Mouse (Mus musculus): Measurements from ENCODE around the gene Gramd4. TPM values are rescaled to one million over a fixed set of nuclear protein-coding genes. Genes with fewer than 3 reads are reported as not detected.

Gramd4 gene
- polyA plus RNA-seq, 1 experiment from 2014 or later: 9.7 TPM

GRCm38 (mm10) chr15:86185689-86186569, 128.4 kb downstream of the Gramd4 start, which contains the start of gene Cerk:
Gene Cerk (minus strand): TSS chr15:86186141.
- Histone ChIP-seq H3K9ac (ENCODE audit: low read depth, low read length) (peak within 1 kb of the TSS; percentile 95), H3K36me3 (ENCODE audit: control insufficient read depth, insufficient read depth, low read length) (no peaks in the 10 kb centered on the region), H3K27ac (ENCODE audit: low read depth, low read length) (peak within 1 kb of the TSS; percentile 63; the same call in 1 of the 2 replicates), H3K9me3 (ENCODE audit: control insufficient read depth, low read length) (no peaks in the 10 kb centered on the region), H3K4me2 (replicated peaks; ENCODE audit: low read depth, low read length) (peak within 1 kb of the TSS; percentile 94), H3K4me1 (ENCODE audit: control insufficient read depth, insufficient read depth, low read length) (peaks cover 27% of the 10 kb centered on the region), H3K4me3 (ENCODE audit: low read length) (peak within 1 kb of the TSS; percentile 81), H3K27me3 (ENCODE audit: control insufficient read depth, insufficient read depth, low read length) (no peaks in the 10 kb centered on the region)
- 3% methylated on average over 37 of the region's 43 CpGs for WGBS
- peak; percentile 50 for ATAC-seq (ENCODE audit: low FRiP score, low TSS enrichment)

DNA sequence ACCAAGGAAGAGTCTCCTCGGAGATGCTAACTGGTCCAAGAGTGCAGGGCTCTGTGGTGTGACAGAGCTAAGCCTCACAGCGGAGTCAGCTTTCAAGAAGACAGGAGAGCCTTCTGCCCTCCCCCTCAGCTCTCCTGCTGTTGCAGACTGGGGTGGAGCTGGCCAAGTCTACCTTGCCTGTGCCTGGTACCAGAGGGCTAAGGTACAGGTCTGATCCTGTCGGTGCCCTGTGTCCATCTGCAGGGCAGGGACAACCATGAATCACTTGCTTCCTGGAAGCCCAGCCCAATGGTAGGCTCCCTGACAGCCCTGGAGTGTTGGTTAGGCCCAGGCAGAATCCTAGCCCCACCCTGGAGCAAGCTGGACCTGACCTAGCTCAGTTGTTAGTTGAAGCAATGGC, 129.2 kb downstream of the Gramd4 start:
- ATAC-seq (ENCODE audit: low FRiP score, low TSS enrichment): no peak
- 45% methylated on average over 3 of the region's 3 CpGs for WGBS
- H3K27ac ChIP-seq (ENCODE audit: low read depth, low read length): no peak overlapping the region
- H3K27me3 ChIP-seq (ENCODE audit: control insufficient read depth, insufficient read depth, low read length): no peaks in the 10 kb centered on the region
- H3K9ac ChIP-seq (ENCODE audit: low read depth, low read length): no peak overlapping the region
- H3K9me3 ChIP-seq (ENCODE audit: control insufficient read depth, low read length): no peaks in the 10 kb centered on the region
- H3K4me3 ChIP-seq (ENCODE audit: low read length): no peak overlapping the region
- no peaks in the 10 kb centered on the region for H3K36me3 ChIP-seq (ENCODE audit: control insufficient read depth, insufficient read depth, low read length)
- H3K4me1 ChIP-seq (ENCODE audit: control insufficient read depth, insufficient read depth, low read length): peaks cover 25% of the 10 kb centered on the region
- H3K4me2 ChIP-seq (replicated peaks; ENCODE audit: low read depth, low read length): no peak overlapping the region

Other genes starting within 250 kb of the Gramd4 start
- gene Cdpf1, start 246.0 kb upstream of the Gramd4 start, polyA plus RNA-seq (2014; fragmentation: Nextera tagmentation; extraction: Ambion mirVana): 25.5 and 33.1 TPM in 2 replicates
- gene Pkdrej, start 236.0 kb upstream of the Gramd4 start, polyA plus RNA-seq (2014; fragmentation: Nextera tagmentation; extraction: Ambion mirVana): 0.06 and 0.18 TPM in 2 replicates
- 4.3 and 6.4 TPM in 2 replicates for gene Ttc38, start 225.4 kb upstream of the Gramd4 start, polyA plus RNA-seq (2014; fragmentation: Nextera tagmentation; extraction: Ambion mirVana)
- gene Gtse1, start 197.9 kb upstream of the Gramd4 start, polyA plus RNA-seq (2014; fragmentation: Nextera tagmentation; extraction: Ambion mirVana): 26.6 and 32.3 TPM in 2 replicates
- 28.4 and 38.3 TPM in 2 replicates for gene Trmu, start 178.4 kb upstream of the Gramd4 start, polyA plus RNA-seq (2014; fragmentation: Nextera tagmentation; extraction: Ambion mirVana)
- 6.8 and 8.8 TPM in 2 replicates for gene Celsr1, start 23.9 kb upstream of the Gramd4 start, polyA plus RNA-seq (2014; fragmentation: Nextera tagmentation; extraction: Ambion mirVana)
- 5.7 and 14.2 TPM in 2 replicates for gene Cerk, start 128.4 kb downstream of the Gramd4 start, polyA plus RNA-seq (2014; fragmentation: Nextera tagmentation; extraction: Ambion mirVana)
- gene Tbc1d22a, start 156.8 kb downstream of the Gramd4 start, polyA plus RNA-seq (2014; fragmentation: Nextera tagmentation; extraction: Ambion mirVana): 6.5 and 11.1 TPM in 2 replicates

All from kidney, embryonic 14.5 days (tissue).